Mouse (Mus musculus) testis, adult 2 months (tissue): ENCODE measurements around the gene Eln. TPM values are rescaled to one million over a fixed set of nuclear protein-coding genes. Genes with fewer than 3 reads are reported as not detected.

Experiments
- H3K27ac ChIP-seq: fragments of 200-500 bp; 2 replicates; pipeline ENCODE4 v1.5.1; 2012; ENCODE audit warnings: low read depth, low read length; ENCODE audit not compliant: control insufficient read depth, insufficient read depth
- H3K27me3 ChIP-seq: fragments of 200-500 bp; 2 replicates; pipeline ENCODE4 v1.6.1; 2012; ENCODE audit warnings: mild to moderate bottlenecking, low read length, moderate library complexity; ENCODE audit not compliant: control insufficient read depth, insufficient read depth
- H3K36me3 ChIP-seq: fragments of 200-500 bp; 2 replicates; pipeline ENCODE4 v1.6.1; 2012; ENCODE audit warnings: mild to moderate bottlenecking, low read length; ENCODE audit not compliant: control insufficient read depth, insufficient read depth
- H3K4me1 ChIP-seq: fragments of 200-500 bp; 2 replicates; pipeline ENCODE4 v1.6.1; 2012; ENCODE audit warnings: low read length; ENCODE audit not compliant: control insufficient read depth, insufficient read depth
- H3K4me3 ChIP-seq: fragments of 200-500 bp; 2 replicates; pipeline ENCODE4 v1.5.1; 2012; ENCODE audit warnings: low read depth, mild to moderate bottlenecking, low read length, moderate library complexity, mixed read lengths; ENCODE audit not compliant: control insufficient read depth
- CTCF ChIP-seq: fragments of 200-500 bp; IDR thresholded peaks from 2 replicates; pipeline ENCODE4 v1.5.1; 2012; ENCODE audit warnings: low read depth, mild to moderate bottlenecking, inconsistent platforms, low read length, moderate library complexity; ENCODE audit not compliant: control insufficient read depth, insufficient read depth, insufficient replicate concordance
- POLR2A ChIP-seq: fragments of 200-500 bp; IDR thresholded peaks from 2 replicates; pipeline ENCODE4 v1.6.1; 2012; ENCODE audit warnings: low read depth, mild to moderate bottlenecking, inconsistent platforms, low read length, moderate library complexity; ENCODE audit not compliant: control insufficient read depth
- polyA plus RNA-seq: library from polyadenylated mRNA; depleted of rRNA; stranded (reverse); fragments of >200 nt; gene quantifications from 2 replicates; pipeline ENCODE4 v1.2.3, GENCODE M21; 2012

Eln gene
- polyA plus RNA-seq, 1 experiment = 12.8 TPM

- TF ChIP-seq POLR2A (no peak), CTCF (no peak)
- H3K4me1 ChIP-seq = no peaks in the 10 kb centered on the region; the same call in 1 of the 2 replicates
- H3K27ac ChIP-seq = no peak overlapping the region
- H3K27me3 ChIP-seq = no peaks in the 10 kb centered on the region
- no peaks in the 10 kb centered on the region for H3K36me3 ChIP-seq
- no peak overlapping the region for H3K4me3 ChIP-seq
Measured at GRCm38 (mm10) chr5:134756031-134756430, 8.9 kb upstream of the Eln start.

DNA sequence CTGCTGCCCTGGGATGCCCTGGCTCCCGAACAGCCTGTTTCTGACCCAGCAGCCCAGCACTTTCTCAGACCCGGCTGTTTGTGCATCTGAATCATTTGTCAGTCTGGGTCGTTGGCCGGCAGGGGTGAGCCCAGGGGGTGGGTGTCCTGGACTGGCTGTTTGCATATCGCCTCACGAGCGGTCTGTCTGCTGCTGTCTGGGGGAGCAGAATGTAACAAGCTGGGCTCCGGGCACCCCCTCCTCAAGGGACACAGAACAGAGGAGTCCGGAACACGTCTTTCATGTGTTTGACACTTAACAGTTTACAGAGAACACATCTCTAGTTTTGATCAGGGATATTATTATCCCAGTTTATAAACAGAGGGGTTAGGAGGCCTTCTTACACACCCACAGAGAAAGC lies 7.0 kb upstream of the Eln start:
- TF ChIP-seq POLR2A (no peak), CTCF (no peak)
- H3K27ac ChIP-seq = no peak overlapping the region
- no peak overlapping the region for H3K4me3 ChIP-seq
- H3K36me3 ChIP-seq = no peaks in the 10 kb centered on the region
- no peaks in the 10 kb centered on the region; the same call in 1 of the 2 replicates for H3K4me1 ChIP-seq
- H3K27me3 ChIP-seq = no peaks in the 10 kb centered on the region

DNA sequence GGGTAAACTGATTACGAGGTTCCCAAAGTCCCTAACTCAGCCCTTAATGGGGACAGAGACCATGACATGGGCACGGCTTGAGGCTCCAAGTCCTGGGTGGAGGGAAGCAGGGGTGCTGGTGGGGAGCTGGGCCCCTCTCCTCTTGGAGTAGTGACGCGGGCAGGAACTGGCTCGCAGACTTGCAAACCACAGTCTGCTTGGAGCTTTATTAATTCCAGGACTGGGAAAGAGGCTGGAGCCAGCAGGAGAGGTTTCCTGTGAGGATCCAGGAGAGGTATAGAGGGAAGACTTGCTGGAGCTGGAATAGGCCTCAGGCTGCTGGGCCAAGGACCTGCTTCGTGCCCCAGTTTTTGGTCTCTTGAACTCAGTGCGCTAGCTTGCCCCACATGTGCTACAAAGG lies 3.3 kb upstream of the Eln start:
- no peak for TF ChIP-seq CTCF
- TF ChIP-seq POLR2A = no peak
- H3K27ac ChIP-seq = no peak overlapping the region
- H3K4me3 ChIP-seq = no peak overlapping the region
- H3K27me3 ChIP-seq = no peaks in the 10 kb centered on the region
- no peaks in the 10 kb centered on the region; the same call in none of the 2 replicates for H3K4me1 ChIP-seq
- H3K36me3 ChIP-seq = no peaks in the 10 kb centered on the region

- peak overlapping the region; percentile 41 for H3K27ac ChIP-seq
- no peaks in the 10 kb centered on the region for H3K36me3 ChIP-seq
- no peaks in the 10 kb centered on the region for H3K27me3 ChIP-seq
- H3K4me1 ChIP-seq = no peaks in the 10 kb centered on the region; the same call in none of the 2 replicates
- TF ChIP-seq POLR2A (no peak), CTCF (peak; percentile 89)
- no peak overlapping the region for H3K4me3 ChIP-seq
Measured at GRCm38 (mm10) chr5:134747947-134748618, 960 bp upstream of the Eln start.

GRCm38 (mm10) chr5:134747512-134747893 lies 380 bp upstream of the Eln start:
- H3K27ac ChIP-seq = no peak overlapping the region; the same call in 1 of the 2 replicates
- TF ChIP-seq POLR2A (no peak), CTCF (no peak)
- H3K4me3 ChIP-seq = no peak overlapping the region
- no peaks in the 10 kb centered on the region for H3K27me3 ChIP-seq
- H3K36me3 ChIP-seq = no peaks in the 10 kb centered on the region
- no peaks in the 10 kb centered on the region; the same call in none of the 2 replicates for H3K4me1 ChIP-seq

GRCm38 (mm10) chr5:134746201-134746600 lies 922 bp downstream of the Eln start:
- Histone ChIP-seq H3K4me1 (peaks cover 4% of the 10 kb centered on the region), H3K4me3 (peak overlapping the region; percentile 54; the same call in 1 of the 2 replicates), H3K36me3 (no peaks in the 10 kb centered on the region), H3K27ac (no peak overlapping the region), H3K27me3 (no peaks in the 10 kb centered on the region)
- TF ChIP-seq CTCF = no peak
- TF ChIP-seq POLR2A = no peak

- TF ChIP-seq CTCF (no peak), POLR2A (no peak)
- Histone ChIP-seq H3K4me1 (peaks cover 5% of the 10 kb centered on the region), H3K27ac (no peak overlapping the region), H3K36me3 (no peaks in the 10 kb centered on the region), H3K4me3 (peak overlapping the region; percentile 8; the same call in 1 of the 2 replicates), H3K27me3 (no peaks in the 10 kb centered on the region)
Measured at GRCm38 (mm10) chr5:134745801-134746200, 1.3 kb downstream of the Eln start.
